Mouse (Mus musculus) CH12.LX (cell line): ENCODE results near the gene Dhrs7b.

Experiments
- CHD2 ChIP-seq: IDR thresholded peaks from 2 replicates; pipeline ENCODE4 v1.6.1; 2011; ENCODE audit warnings: low read length, improper control_type of control experiment
- CTCF ChIP-seq, 2 experiments: IDR thresholded peaks in 1 of 2; conservative IDR thresholded peaks in 1 of 2; 2 replicates each; pipeline ENCODE4 v1.5.1; 2011 to 2012; ENCODE audit warnings: low read depth in 2 of 2, low read length in 2 of 2, improper control_type of control experiment in 1 of 2, inconsistent platforms in 1 of 2, mild to moderate bottlenecking in 1 of 2, moderate library complexity in 1 of 2
- E2F4 ChIP-seq: IDR thresholded peaks from 2 replicates; pipeline ENCODE4 v1.6.1; 2011; ENCODE audit warnings: low read depth, low read length, improper control_type of control experiment; ENCODE audit not compliant: insufficient replicate concordance
- ELF1 ChIP-seq: IDR thresholded peaks from 2 replicates; pipeline ENCODE4 v1.6.1; 2014; ENCODE audit warnings: low read depth, mild to moderate bottlenecking, inconsistent platforms, low read length, improper control_type of control experiment
- MAX ChIP-seq: IDR thresholded peaks from 2 replicates; pipeline ENCODE4 v1.6.1; 2011; ENCODE audit warnings: low read length, improper control_type of control experiment
- POLR2A ChIP-seq: IDR thresholded peaks from 2 replicates; pipeline ENCODE4 v1.6.1; 2011; ENCODE audit warnings: low read depth, mild to moderate bottlenecking, improper control_type of control experiment, low read length
- POLR2AphosphoS2 ChIP-seq: IDR thresholded peaks from 2 replicates; pipeline ENCODE4 v1.6.1; 2011; ENCODE audit warnings: low read depth, low read length, improper control_type of control experiment
- RAD21 ChIP-seq: IDR thresholded peaks from 2 replicates; pipeline ENCODE4 v1.6.1; 2011; ENCODE audit warnings: low read depth, mild to moderate bottlenecking, low read length, improper control_type of control experiment, moderate library complexity
- ZC3H11A ChIP-seq: IDR thresholded peaks from 2 replicates; pipeline ENCODE4 v1.6.1; 2012; ENCODE audit warnings: low read depth, mild to moderate bottlenecking, inconsistent platforms, low read length, improper control_type of control experiment

DNA sequence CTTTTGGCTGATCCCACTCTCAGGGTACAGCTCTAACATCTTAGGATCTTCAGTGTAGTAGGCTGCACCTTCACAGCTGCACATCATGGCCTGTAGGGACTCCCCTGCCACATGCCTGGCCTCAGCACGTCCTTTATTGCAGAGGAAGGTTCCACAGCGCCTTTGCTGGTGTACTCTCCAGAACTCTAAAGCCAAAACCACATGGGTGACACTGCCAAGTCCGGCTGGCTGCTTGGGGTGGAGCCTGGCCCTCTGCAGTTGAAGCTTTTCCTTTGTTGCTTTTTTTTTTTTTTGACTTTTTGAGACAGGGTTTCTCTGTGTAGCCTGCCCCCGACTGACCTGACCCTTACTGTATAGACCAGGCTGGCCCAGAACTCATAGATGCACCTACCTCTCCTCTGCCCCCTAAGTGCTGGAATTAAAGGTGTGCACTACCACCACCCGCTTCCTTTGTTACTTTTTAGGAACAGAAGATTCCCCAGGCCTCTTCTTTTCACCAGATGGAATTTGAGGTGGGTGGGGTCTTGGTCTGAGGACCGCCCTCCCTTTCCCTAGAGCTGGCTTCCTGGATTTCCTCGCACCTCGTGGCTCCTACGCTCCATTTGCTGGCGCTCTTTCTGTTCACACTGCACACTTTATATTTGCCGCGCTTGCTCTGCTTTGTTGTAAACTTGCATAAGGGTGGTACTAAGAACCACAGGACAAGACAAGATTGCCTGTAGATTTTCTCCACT lies 11.2 kb downstream of the Dhrs7b start:
- TF ChIP-seq CHD2: no peak
- TF ChIP-seq RAD21: no peak
- no peak for TF ChIP-seq CTCF (conservative IDR thresholded peaks at IDR 0.05 in 1 of 2, IDR thresholded peaks at IDR 0.05 in 1 of 2; ENCODE audit: low read depth in 2 of 2, low read length in 2 of 2)
- TF ChIP-seq POLR2AphosphoS2: no peak
- no peak for TF ChIP-seq E2F4
- no peak for TF ChIP-seq MAX
- TF ChIP-seq POLR2A: no peak
- no peak for TF ChIP-seq ELF1
- TF ChIP-seq ZC3H11A: no peak
